Mouse (Mus musculus) granulocyte monocyte progenitor cell, adult 5-6 weeks (primary cell): ENCODE measurements around the gene Dnase2a. TPM values are rescaled to one million over a fixed set of nuclear protein-coding genes. Genes with fewer than 3 reads are reported as not detected.
A peak's percentile ranks its signal among the peaks of the same experiment; 100 is the strongest.

Experiments
- ATAC-seq: replicated peaks from 2 replicates; pipeline ENCODE4 v1.8.0; 2016; ENCODE audit warnings: mild to moderate bottlenecking, moderate TSS enrichment, inconsistent platforms; ENCODE audit not compliant: poor library complexity, severe bottlenecking
- total RNA-seq, 2 experiments: library from RNA; stranded (forward) in 1 of 2; stranded (reverse) in 1 of 2; fragments of 200-712, 200-1000 nt in 1 of 2; fragments of >200 nt in 1 of 2; fragmentation: Nextera tagmentation in 1 of 2; gene quantifications; 2 replicates each; pipeline ENCODE4 v1.2.3; 2014 to 2017

Gene Dnase2a
- total RNA-seq (2014; fragmentation: Nextera tagmentation), result 35.6 and 55.5 TPM in 2 replicates
- total RNA-seq (2017), result 59.6 and 117 TPM in 2 replicates

- peak; percentile 92 for ATAC-seq
Measured at GRCm38 (mm10) chr8:84908421-84909161, at the start of gene Dnase2a. Dnase2a (plus strand) TSS chr8:84908560.

DNA sequence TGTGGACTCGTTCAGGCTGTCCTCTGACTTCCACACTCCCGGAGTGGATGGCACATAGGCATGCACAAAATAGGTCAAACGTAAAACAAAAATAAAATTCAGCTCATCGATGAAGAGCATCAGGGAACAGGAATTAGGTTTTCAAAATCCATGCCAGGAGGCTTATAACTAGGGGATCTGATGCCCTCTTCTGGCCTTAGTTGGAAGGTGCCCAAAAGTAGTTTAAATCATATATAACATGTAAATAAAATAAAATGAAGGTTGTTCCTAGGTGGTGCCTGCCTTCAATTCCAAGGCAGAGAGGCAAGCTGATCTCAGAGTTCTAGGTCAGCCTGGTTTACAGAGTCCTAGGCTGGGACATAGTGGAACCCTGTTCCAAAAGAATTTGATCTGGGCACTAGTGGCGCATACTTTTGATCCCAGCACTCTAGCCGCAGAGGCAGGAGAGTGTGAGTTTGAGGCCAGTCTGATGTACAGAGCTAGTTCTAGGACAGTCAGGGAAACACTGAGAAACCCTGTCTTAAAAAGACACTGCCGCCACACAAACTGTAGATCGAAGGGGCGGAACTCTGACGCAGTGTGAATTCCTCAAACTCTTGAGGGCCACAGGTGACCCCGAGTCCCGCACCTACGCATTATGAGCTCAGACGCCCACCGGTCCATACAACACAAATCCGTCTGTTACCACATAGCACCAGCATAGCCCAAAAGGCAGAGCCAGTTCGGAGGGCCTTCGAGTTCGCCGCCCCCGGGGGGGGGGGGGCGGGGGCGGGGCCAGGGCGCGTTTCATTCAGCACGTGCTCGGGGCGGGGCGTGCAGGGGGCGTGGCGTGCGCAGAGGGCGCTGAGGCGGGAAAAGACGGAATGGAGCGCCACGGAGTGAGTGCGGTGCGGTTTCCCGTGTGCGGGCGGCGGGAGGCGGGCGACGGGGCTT lies 36.7 kb upstream of the Dnase2a start, which contains the start of gene Syce2:
Syce2 (plus strand) TSS at position 736 of the 933 bp plus-strand sequence.
- ATAC-seq, result peak; percentile 81

GRCm38 (mm10) chr8:84872309-84872965 lies 35.9 kb upstream of the Dnase2a start:
- ATAC-seq, result peak; percentile 34

DNA sequence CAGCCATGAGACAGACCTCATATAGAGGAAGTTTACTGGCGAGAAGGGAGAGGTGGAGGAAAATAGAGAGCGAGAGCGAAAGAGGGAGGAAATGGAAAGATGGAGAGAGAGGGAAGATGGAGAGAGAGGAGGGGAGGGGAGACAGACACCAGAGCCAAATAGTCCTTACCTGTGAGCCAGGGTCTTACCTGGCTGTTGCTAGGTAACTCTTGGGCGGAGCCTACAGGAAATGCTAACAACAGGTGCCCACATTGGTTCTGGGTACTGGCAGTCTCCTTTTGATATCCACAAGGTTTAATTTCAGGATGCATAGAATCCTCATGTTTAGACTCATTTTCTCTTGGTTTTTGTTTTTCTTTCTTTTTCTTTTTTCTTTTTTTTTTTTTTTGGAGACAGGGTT lies 35.3 kb upstream of the Dnase2a start:
- no peak for ATAC-seq

- ATAC-seq, result no peak
Measured at GRCm38 (mm10) chr8:84874339-84874738, 34.0 kb upstream of the Dnase2a start.

GRCm38 (mm10) chr8:84877297-84878035 lies 30.9 kb upstream of the Dnase2a start:
- ATAC-seq, result no peak

DNA sequence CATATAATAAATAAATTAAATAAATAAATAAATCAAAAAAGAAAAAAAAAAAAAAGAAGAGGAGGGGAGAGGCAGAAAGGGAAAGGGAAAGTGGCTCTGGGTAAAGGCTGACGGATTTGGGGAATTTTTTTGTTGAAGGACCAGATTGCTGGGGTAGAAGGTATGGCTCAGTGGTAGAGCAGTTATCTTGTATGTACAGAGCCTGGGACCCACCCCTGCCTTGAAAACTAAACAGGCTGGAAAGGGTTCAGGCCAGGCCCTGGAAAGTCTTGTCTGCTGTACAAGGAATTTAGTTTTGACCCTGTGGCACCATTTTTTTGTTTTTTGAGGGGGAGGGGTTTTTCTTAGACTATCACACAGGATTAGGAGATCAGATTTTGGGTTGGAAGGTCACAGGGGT lies 29.4 kb upstream of the Dnase2a start:
- ATAC-seq, result no peak

- ATAC-seq, result no peak
Measured at GRCm38 (mm10) chr8:84884728-84885127, 23.6 kb upstream of the Dnase2a start.

- ATAC-seq, result no peak
Measured at GRCm38 (mm10) chr8:84888280-84888679, 20.1 kb upstream of the Dnase2a start.

GRCm38 (mm10) chr8:84889141-84889540 lies 19.2 kb upstream of the Dnase2a start:
- ATAC-seq, result no peak

DNA sequence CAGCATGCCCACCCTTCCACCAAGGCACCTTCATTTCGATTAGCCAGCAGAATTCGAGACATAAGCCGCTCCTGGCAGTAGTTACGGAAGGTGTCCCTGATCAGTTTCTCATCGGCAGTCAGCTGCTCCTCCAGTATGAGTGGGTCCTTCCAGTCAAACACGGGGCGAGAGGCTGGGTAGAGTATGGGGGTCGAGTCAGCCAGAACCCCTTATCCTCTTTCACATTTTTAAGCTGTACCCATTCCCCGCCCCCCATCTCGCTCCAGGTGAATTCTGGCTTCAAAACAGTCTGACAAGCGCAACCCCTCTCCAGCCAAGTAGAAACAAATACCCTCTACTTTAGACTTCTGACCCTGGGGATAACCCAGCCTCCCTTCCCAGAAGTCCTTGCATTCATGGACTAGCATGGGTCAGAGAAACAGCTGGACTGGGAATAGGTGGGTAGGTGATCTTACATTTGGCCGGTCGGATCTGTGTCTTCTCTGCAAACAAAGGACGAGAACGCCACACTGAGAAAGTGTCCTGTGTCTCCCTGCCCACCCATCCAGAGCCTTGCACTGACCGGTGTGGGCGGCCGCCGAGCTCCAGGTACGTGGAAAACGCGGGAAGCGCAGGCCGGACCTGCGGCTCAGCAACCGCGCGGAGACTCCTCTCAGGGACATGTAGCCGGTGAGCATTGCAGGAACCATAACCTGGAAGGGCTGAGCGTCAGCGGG lies 15.2 kb upstream of the Dnase2a start:
- no peak for ATAC-seq

DNA sequence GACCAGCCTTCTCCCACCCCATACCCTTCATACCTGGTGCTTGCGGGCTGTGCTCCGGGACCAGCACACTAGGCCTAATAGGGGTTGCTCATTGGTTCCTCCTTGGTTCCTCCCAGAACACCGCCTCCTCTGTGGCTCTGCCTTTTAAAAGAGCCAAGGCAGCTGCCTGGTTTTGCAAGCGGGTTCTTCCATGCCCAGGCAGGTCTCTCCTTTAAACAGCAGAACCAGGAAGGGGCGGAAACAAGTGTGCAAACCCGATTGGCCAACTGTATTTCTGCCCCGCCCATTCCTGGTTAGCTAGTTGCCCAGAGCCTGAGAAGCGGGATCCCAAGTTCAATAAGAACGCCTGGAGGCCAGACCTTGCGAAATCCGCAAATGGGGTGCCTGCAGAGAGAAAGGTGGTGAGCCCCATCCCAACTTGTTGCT lies 14.6 kb upstream of the Dnase2a start, which contains the start of gene Gcdh:
Gcdh (minus strand) TSS at position 213 of the 426 bp plus-strand sequence.
- ATAC-seq, result peak; percentile 96

DNA sequence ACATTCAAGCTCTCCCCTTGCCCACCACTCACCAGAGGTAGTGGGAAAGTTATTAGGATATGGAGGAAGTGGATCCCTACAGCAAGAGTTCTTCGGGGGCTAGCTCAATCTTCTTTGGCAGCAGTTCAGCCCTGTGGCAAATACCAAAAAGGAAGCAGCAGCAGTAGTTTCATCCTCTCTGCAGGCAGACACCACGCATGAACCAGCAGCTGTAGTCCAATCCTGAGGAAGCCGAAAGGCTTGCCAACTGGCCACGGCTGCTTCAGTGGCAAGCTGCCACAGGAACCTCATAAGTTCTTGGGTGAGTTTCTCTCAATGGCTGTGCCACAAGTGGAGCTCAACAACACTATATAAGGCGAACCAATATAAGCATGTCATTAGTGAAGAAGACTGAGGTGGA lies 12.4 kb upstream of the Dnase2a start:
- no peak for ATAC-seq

- ATAC-seq, result no peak
Measured at GRCm38 (mm10) chr8:84901071-84901470, 7.3 kb upstream of the Dnase2a start.

- ATAC-seq, result no peak
Measured at GRCm38 (mm10) chr8:84901752-84902151, 6.6 kb upstream of the Dnase2a start, which contains the start of gene Klf1. Klf1 (plus strand) TSS chr8:84901928.

GRCm38 (mm10) chr8:84902367-84902919 lies 5.9 kb upstream of the Dnase2a start:
- no peak; the same call in 1 of the 2 replicates for ATAC-seq

DNA sequence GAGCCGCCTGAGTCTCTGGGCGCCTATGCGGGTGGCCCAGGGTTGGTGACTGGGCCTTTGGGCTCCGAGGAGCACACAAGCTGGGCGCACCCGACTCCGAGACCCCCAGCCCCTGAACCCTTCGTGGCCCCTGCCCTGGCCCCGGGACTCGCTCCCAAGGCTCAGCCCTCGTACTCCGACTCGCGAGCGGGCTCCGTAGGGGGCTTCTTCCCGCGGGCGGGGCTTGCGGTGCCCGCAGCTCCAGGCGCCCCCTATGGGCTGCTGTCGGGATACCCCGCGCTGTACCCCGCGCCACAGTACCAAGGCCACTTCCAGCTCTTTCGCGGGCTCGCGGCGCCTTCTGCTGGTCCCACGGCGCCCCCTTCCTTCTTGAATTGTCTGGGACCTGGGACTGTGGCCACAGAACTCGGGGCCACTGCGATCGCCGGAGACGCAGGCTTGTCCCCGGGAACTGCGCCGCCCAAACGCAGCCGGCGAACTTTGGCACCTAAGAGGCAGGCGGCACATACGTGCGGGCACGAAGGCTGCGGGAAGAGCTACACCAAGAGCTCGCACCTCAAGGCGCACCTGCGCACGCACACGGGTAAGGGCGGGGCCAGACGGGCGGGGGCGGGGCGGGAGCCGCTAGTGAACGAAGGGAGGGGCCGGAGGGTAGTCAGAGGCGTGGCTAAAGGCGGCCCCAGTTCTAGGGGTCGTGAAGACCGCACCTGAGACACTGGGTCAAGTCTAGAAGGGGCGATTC lies 5.3 kb upstream of the Dnase2a start:
- peak; percentile 93 for ATAC-seq

- ATAC-seq, result no peak
Measured at GRCm38 (mm10) chr8:84904351-84904750, 4.0 kb upstream of the Dnase2a start.
